Mouse (Mus musculus): ENCODE results near the gene Rab3gap2.

DNA sequence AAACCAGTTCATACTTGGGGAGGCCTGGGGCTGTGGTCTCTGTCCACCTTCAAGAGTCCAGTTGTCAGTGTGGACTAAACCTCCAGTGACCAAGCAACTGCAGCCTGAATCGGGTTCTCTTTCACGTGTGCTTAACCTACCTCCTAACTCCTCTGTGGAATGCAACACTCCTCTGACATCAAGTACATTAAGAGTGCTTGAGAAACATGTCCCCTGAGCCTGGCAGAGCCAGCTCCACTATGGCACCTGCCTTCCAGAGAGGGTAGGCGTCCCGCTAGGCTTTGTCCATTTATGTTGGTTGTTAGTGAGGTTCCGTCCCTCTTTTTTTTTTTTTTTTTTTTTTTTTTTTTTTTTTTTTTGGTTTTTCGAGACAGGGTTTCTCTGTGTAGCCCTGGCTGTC is 23.0 kb downstream of the Rab3gap2 start:
- TF ChIP-seq CTCF (IDR thresholded peaks at IDR 0.05; ENCODE audit: insufficient read depth, low read length) (no peak), POLR2A (IDR thresholded peaks at IDR 0.05; ENCODE audit: borderline replicate concordance, extremely low read depth, low read depth, low read length) (no peak)
